Mouse (Mus musculus) midbrain, embryonic 14.5 days (tissue): Measurements from ENCODE around the gene Chaf1a. TPM values are rescaled to one million over a fixed set of nuclear protein-coding genes. Genes with fewer than 3 reads are reported as not detected.
A peak's percentile ranks its signal among the peaks of the same experiment; 100 is the strongest.
"Not testable (repeated sequence)": the region's sequence is repeated elsewhere in the genome, so short reads cannot be mapped to it uniquely, and the experiment has no call there.

Experiments used
- ATAC-seq: fragments of 200-750 bp; cut with Nextera tagmentation; 2 replicates; pipeline ENCODE4 v1.8.0; 2017; ENCODE audit warnings: moderate number of reproducible peaks, moderate library complexity; ENCODE audit not compliant: low FRiP score, low TSS enrichment
- DNase-seq: peaks from one replicate; pipeline ENCODE4 v3.0.0-alpha.2; 2015
- H3K27ac ChIP-seq: fragments of 300-500 bp; sonication (generic); replicated peaks from 2 replicates; pipeline ENCODE4 v1.5.1; 2014; ENCODE audit warnings: mild to moderate bottlenecking, low read depth, low read length, moderate library complexity
- H3K27me3 ChIP-seq: fragments of 300-500 bp; sonication (generic); 2 replicates; pipeline ENCODE4 v1.6.1; 2014; ENCODE audit warnings: low read length, control low read depth, mixed read lengths; ENCODE audit not compliant: control insufficient read depth, insufficient read depth
- H3K36me3 ChIP-seq: fragments of 300-500 bp; sonication (generic); 2 replicates; pipeline ENCODE4 v1.6.1; 2014; ENCODE audit warnings: low read length, control low read depth; ENCODE audit not compliant: control insufficient read depth, insufficient read depth
- H3K4me1 ChIP-seq: fragments of 300-500 bp; sonication (generic); 2 replicates; pipeline ENCODE4 v1.6.1; 2014; ENCODE audit warnings: mild to moderate bottlenecking, antibody characterized with exemption, low read length, control low read depth; ENCODE audit not compliant: control insufficient read depth, insufficient read depth
- H3K4me2 ChIP-seq: fragments of 300-500 bp; sonication (generic); 2 replicates; pipeline ENCODE4 v1.6.1; 2014; ENCODE audit warnings: mild to moderate bottlenecking, low read length, moderate library complexity
- H3K4me3 ChIP-seq: fragments of 300-500 bp; sonication (generic); replicated peaks from 2 replicates; pipeline ENCODE4 v1.5.1; 2014; ENCODE audit warnings: low read depth, low read length
- H3K9ac ChIP-seq: fragments of 300-500 bp; sonication (generic); replicated peaks from 2 replicates; pipeline ENCODE4 v1.6.1; 2014; ENCODE audit warnings: mild to moderate bottlenecking, low read length, moderate library complexity
- H3K9me3 ChIP-seq: fragments of 300-500 bp; sonication (generic); 2 replicates; pipeline ENCODE4 v1.6.1; 2016; ENCODE audit warnings: low read length, control low read depth, mixed read lengths; ENCODE audit not compliant: control insufficient read depth
- WGBS: fragments of 180-500 bp; shearing (Covaris S2); extraction: QIAGEN DNeasy Blood & Tissue Kit; methylation state at CpG from one replicate; pipeline ENCODE4 v1.1.7; 2014; 5-methylcytosine and 5-hydroxymethylcytosine counted together
- polyA plus RNA-seq: library from polyadenylated mRNA; unstranded; fragments of >200 nt; fragmentation: Nextera tagmentation; extraction: Ambion mirVana; gene quantifications from 2 replicates; pipeline ENCODE4 v1.2.1, GENCODE M21; 2014

The Chaf1a gene
- polyA plus RNA-seq, 1 experiment from 2014 or later, result 4.8 TPM

- no peak overlapping the region for H3K27ac ChIP-seq
- H3K27me3 ChIP-seq, result no peaks in the 10 kb centered on the region
- ATAC-seq (no peak), DNase-seq (no peak)
- WGBS, result 96% methylated on average over 14 of the region's 14 CpGs
- peaks cover 3% of the 10 kb centered on the region for H3K4me1 ChIP-seq
- no peak overlapping the region for H3K4me2 ChIP-seq
- H3K36me3 ChIP-seq, result peaks cover 79% of the 10 kb centered on the region
- H3K9ac ChIP-seq, result no peak overlapping the region
- H3K4me3 ChIP-seq, result no peak overlapping the region
- H3K9me3 ChIP-seq, result no peaks in the 10 kb centered on the region
Observed at GRCm38 (mm10) chr17:56069066-56069465, 28.8 kb downstream of the Chaf1a start.

- H3K27ac ChIP-seq, result no peak overlapping the region
- no peak overlapping the region for H3K4me3 ChIP-seq
- DNase-seq, result no peak
- H3K4me2 ChIP-seq, result no peak overlapping the region
- no peaks in the 10 kb centered on the region for H3K9me3 ChIP-seq
- ATAC-seq, result no peak
- no peaks in the 10 kb centered on the region for H3K27me3 ChIP-seq
- peaks cover 68% of the 10 kb centered on the region for H3K36me3 ChIP-seq
- no peak overlapping the region for H3K9ac ChIP-seq
- H3K4me1 ChIP-seq, result peaks cover 10% of the 10 kb centered on the region
Observed at GRCm38 (mm10) chr17:56071126-56071525, 30.9 kb downstream of the Chaf1a start.

- Histone ChIP-seq H3K36me3 (peaks cover 60% of the 10 kb centered on the region), H3K4me3 (no peak overlapping the region), H3K4me1 (peaks cover 10% of the 10 kb centered on the region), H3K27ac (no peak overlapping the region), H3K9ac (no peak overlapping the region), H3K4me2 (no peak overlapping the region), H3K27me3 (no peaks in the 10 kb centered on the region), H3K9me3 (no peaks in the 10 kb centered on the region)
- ATAC-seq (no peak), DNase-seq (no peak)
- WGBS, result 93% methylated on average over 5 of the region's 5 CpGs
Observed at GRCm38 (mm10) chr17:56072243-56072642, 32.0 kb downstream of the Chaf1a start.

GRCm38 (mm10) chr17:56074097-56074826 is 34.0 kb downstream of the Chaf1a start:
- DNase-seq (peak; percentile 75), ATAC-seq (0 out of 2 replicates have a peak, but pooled peaks have one; percentile 6)
- peak overlapping the region; percentile 87 for H3K27ac ChIP-seq
- peaks cover 40% of the 10 kb centered on the region for H3K36me3 ChIP-seq
- H3K4me1 ChIP-seq, result peaks cover 10% of the 10 kb centered on the region
- peak overlapping the region; percentile 85 for H3K4me3 ChIP-seq
- H3K27me3 ChIP-seq, result no peaks in the 10 kb centered on the region
- 9% methylated on average over 22 of the region's 22 CpGs for WGBS
- H3K4me2 ChIP-seq, result peak overlapping the region; percentile 77
- H3K9ac ChIP-seq, result peak overlapping the region; percentile 79
- H3K9me3 ChIP-seq, result no peaks in the 10 kb centered on the region

GRCm38 (mm10) chr17:56074827-56075208 is 34.6 kb downstream of the Chaf1a start, which contains the start of gene Ubxn6:
TSS of gene Ubxn6 (minus strand) at chr17:56075028.
- Histone ChIP-seq H3K4me3 (peak within 1 kb of the TSS; percentile 85), H3K27ac (peak within 1 kb of the TSS; percentile 87), H3K4me1 (peaks cover 10% of the 10 kb centered on the region), H3K9me3 (no peaks in the 10 kb centered on the region), H3K4me2 (peak within 1 kb of the TSS; percentile 77), H3K36me3 (peaks cover 34% of the 10 kb centered on the region), H3K27me3 (no peaks in the 10 kb centered on the region), H3K9ac (peak within 1 kb of the TSS; percentile 79)
- DNase-seq (peak; percentile 98), ATAC-seq (peak; percentile 61)
- WGBS, result under 1% methylated on average over 35 of the region's 35 CpGs

- no peak overlapping the region for H3K4me3 ChIP-seq
- H3K4me1 ChIP-seq, result peaks cover 33% of the 10 kb centered on the region
- ATAC-seq (no peak), DNase-seq (no peak)
- H3K27ac ChIP-seq, result no peak overlapping the region
- H3K4me2 ChIP-seq, result no peak overlapping the region
- 86% methylated on average over 5 of the region's 5 CpGs for WGBS
- H3K9ac ChIP-seq, result no peak overlapping the region
- peaks cover 14% of the 10 kb centered on the region for H3K36me3 ChIP-seq
- H3K9me3 ChIP-seq, result no peaks in the 10 kb centered on the region
- no peaks in the 10 kb centered on the region for H3K27me3 ChIP-seq
Observed at GRCm38 (mm10) chr17:56077523-56077922, 37.3 kb downstream of the Chaf1a start.

- H3K4me2 ChIP-seq, result peak overlapping the region; percentile 39
- WGBS, result 65% methylated on average over 9 of the region's 9 CpGs
- H3K9me3 ChIP-seq, H3K9ac ChIP-seq, DNase-seq, H3K27me3 ChIP-seq, ATAC-seq, H3K27ac ChIP-seq: not testable (repeated sequence)
- peaks cover 15% of the 10 kb centered on the region for H3K36me3 ChIP-seq
- H3K4me1 ChIP-seq, result peaks cover 33% of the 10 kb centered on the region
- peak overlapping the region; percentile 88; the same call in 1 of the 2 replicates for H3K4me3 ChIP-seq
Observed at GRCm38 (mm10) chr17:56078361-56078760, 38.1 kb downstream of the Chaf1a start.

GRCm38 (mm10) chr17:56078880-56079795 is 38.9 kb downstream of the Chaf1a start, which contains the start of gene Hdgfl2:
TSS of gene Hdgfl2 (plus strand) at chr17:56079634.
- no peaks in the 10 kb centered on the region for H3K27me3 ChIP-seq
- H3K4me2 ChIP-seq, result peak within 1 kb of the TSS; percentile 97
- peaks cover 18% of the 10 kb centered on the region for H3K36me3 ChIP-seq
- under 1% methylated on average over 61 of the region's 61 CpGs for WGBS
- peak within 1 kb of the TSS; percentile 76 for H3K9ac ChIP-seq
- ATAC-seq (peak; percentile 93), DNase-seq (peak; percentile 99)
- H3K4me1 ChIP-seq, result peaks cover 29% of the 10 kb centered on the region
- peak within 1 kb of the TSS; percentile 88 for H3K4me3 ChIP-seq
- H3K27ac ChIP-seq, result peak within 1 kb of the TSS; percentile 78
- no peaks in the 10 kb centered on the region for H3K9me3 ChIP-seq
